Mouse (Mus musculus) forebrain, embryonic 16.5 days (tissue): ENCODE measurements around the gene Necap2. TPM values are rescaled to one million over a fixed set of nuclear protein-coding genes. Genes with fewer than 3 reads are reported as not detected.

Experiments
- ATAC-seq: fragments of 200-750 bp; cut with Nextera tagmentation; 2 replicates; pipeline ENCODE4 v1.8.0; 2017; ENCODE audit warnings: mild to moderate bottlenecking, moderate library complexity
- H3K27ac ChIP-seq: fragments of 300-500 bp; sonication (generic); 2 replicates; pipeline ENCODE4 v1.5.1; 2014; ENCODE audit warnings: low read length, control low read depth
- H3K27me3 ChIP-seq: fragments of 300-500 bp; sonication (generic); replicated peaks from 2 replicates; pipeline ENCODE4 v1.6.1; 2014; ENCODE audit warnings: low read length; ENCODE audit not compliant: control insufficient read depth, insufficient read depth
- H3K36me3 ChIP-seq: fragments of 300-500 bp; sonication (generic); 2 replicates; pipeline ENCODE4 v1.6.1; 2014; ENCODE audit not compliant: control insufficient read depth, insufficient read depth
- H3K4me1 ChIP-seq: fragments of 300-500 bp; sonication (generic); replicated peaks from 2 replicates; pipeline ENCODE4 v1.6.1; 2014; ENCODE audit warnings: low read length; ENCODE audit not compliant: control insufficient read depth, insufficient read depth
- H3K4me2 ChIP-seq: fragments of 300-500 bp; sonication (generic); 2 replicates; pipeline ENCODE4 v1.6.1; 2014; ENCODE audit warnings: mild to moderate bottlenecking, low read length, control low read depth
- H3K4me3 ChIP-seq: fragments of 300-500 bp; sonication (generic); replicated peaks from 2 replicates; pipeline ENCODE4 v1.5.1; 2014; ENCODE audit warnings: mild to moderate bottlenecking, low read length, control low read depth
- H3K9ac ChIP-seq: fragments of 300-500 bp; sonication (generic); replicated peaks from 2 replicates; pipeline ENCODE4 v1.6.1; 2014; ENCODE audit warnings: low read depth, low read length, control low read depth
- H3K9me3 ChIP-seq: fragments of 300-500 bp; sonication (generic); 2 replicates; pipeline ENCODE4 v1.6.1; 2016; ENCODE audit warnings: low read length; ENCODE audit not compliant: control insufficient read depth
- WGBS: fragments of 180-500 bp; shearing (Covaris S2); extraction: QIAGEN DNeasy Blood & Tissue Kit; methylation state at CpG from one replicate; pipeline ENCODE4 v1.1.7; 2014; 5-methylcytosine and 5-hydroxymethylcytosine counted together
- polyA plus RNA-seq: library from polyadenylated mRNA; unstranded; fragments of >200 nt; fragmentation: Nextera tagmentation; extraction: Ambion mirVana; gene quantifications from 2 replicates; pipeline ENCODE4 v1.2.1, GENCODE M21; 2015

Gene Necap2
- polyA plus RNA-seq, 1 experiment from 2014 or later: 56.6 TPM

- Histone ChIP-seq H3K4me1 (peaks cover 12% of the 10 kb centered on the region), H3K9ac (no peak overlapping the region), H3K27me3 (no peaks in the 10 kb centered on the region), H3K27ac (0 out of 2 replicates have a peak overlapping the region, but pooled peaks have one; percentile 4), H3K9me3 (no peaks in the 10 kb centered on the region), H3K36me3 (peaks cover 22% of the 10 kb centered on the region), H3K4me2 (no peak overlapping the region), H3K4me3 (no peak overlapping the region)
- ATAC-seq: peak; percentile 45
- 6% methylated on average over 8 of the region's 8 CpGs for WGBS
Measured at GRCm38 (mm10) chr4:141065123-141065522, 13.0 kb downstream of the Necap2 start.

DNA sequence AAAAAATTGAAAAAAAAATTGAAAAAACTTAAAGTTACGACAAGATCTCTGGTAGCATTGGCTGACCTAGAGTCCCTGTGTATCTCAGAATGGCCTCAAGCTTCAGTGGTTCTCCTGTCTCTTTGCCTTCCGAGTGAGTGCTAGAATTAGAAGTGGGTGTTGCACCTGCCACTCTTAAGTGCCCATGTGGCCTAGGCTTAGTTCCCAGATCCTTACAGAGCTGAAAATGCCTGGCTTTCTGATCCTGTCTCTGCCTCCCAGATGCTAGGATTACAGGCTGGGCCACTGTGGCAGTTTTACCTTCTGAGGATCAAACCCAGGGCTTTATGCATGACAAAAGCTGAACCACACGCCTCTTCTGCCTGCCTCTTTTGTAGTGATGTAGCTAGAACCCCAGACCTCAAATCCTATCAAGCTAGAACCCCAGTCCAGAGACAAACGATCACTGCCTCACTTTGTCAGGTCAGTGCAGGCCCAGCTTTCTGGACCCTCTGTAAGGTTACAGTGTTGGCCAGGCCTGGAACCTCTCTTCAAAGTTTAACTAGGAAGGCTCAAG lies 14.0 kb downstream of the Necap2 start:
- Histone ChIP-seq H3K9me3 (no peaks in the 10 kb centered on the region), H3K27ac (no peak overlapping the region), H3K27me3 (no peaks in the 10 kb centered on the region), H3K9ac (no peak overlapping the region), H3K4me1 (peaks cover 17% of the 10 kb centered on the region), H3K4me3 (no peak overlapping the region), H3K36me3 (peaks cover 22% of the 10 kb centered on the region), H3K4me2 (no peak overlapping the region)
- WGBS: 82% methylated on average over 4 of the region's 4 CpGs
- no peak for ATAC-seq

DNA sequence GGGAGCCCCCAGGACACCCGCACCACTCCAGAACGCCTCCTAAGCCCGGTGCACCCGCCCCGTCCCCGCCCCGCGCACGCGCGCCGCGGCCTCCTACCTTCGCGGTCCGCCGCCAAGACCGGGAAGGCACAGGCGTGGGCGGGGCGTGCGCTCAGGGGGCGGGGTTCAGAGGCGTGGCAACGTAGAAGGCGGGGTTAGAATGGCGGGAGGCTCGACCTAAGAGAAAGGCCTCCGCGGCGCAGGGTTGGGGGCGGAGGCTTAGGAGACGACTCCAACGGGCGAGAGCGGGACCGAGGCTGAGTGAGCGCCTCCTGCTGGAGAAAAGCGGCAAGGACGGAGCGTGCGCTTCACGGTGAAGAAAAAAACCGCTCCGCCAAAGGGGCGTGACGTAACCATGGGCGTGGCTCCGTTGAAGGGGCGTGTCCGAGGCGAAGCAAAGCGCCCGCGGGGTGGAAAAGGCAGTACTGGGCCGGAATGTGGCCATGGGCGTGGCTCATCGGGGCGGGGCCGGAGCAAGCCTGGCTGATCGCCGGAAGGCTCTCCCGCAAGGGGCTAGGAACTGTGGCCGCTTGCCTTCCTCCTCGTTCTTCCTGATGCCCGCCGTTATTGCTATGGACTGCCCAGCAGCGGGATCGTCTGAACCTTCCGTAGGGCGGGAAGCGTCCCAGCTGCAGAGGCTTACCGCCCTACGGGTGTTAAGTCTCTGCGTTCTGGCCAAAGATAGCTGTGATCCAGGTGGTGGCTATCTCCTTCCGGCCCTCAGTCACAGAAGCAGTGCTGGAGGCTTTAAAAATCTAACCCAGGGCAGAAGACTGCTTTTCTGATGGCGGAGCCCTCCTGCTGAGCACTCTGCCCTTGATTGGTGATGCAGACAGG lies 17.5 kb downstream of the Necap2 start, which contains the start of gene Crocc:
Gene Crocc (minus strand): TSS at position 125 of the 876 bp plus-strand sequence.
- peak within 1 kb of the TSS; percentile 80 for H3K4me2 ChIP-seq
- H3K9me3 ChIP-seq: no peaks in the 10 kb centered on the region
- peak within 1 kb of the TSS; percentile 64 for H3K4me3 ChIP-seq
- no peaks in the 10 kb centered on the region for H3K36me3 ChIP-seq
- H3K4me1 ChIP-seq: peaks cover 11% of the 10 kb centered on the region
- WGBS: under 1% methylated on average over 77 of the region's 77 CpGs
- peak; percentile 92 for ATAC-seq
- peak within 1 kb of the TSS; percentile 83 for H3K9ac ChIP-seq
- H3K27me3 ChIP-seq: no peaks in the 10 kb centered on the region
- H3K27ac ChIP-seq: peak within 1 kb of the TSS; percentile 95

DNA sequence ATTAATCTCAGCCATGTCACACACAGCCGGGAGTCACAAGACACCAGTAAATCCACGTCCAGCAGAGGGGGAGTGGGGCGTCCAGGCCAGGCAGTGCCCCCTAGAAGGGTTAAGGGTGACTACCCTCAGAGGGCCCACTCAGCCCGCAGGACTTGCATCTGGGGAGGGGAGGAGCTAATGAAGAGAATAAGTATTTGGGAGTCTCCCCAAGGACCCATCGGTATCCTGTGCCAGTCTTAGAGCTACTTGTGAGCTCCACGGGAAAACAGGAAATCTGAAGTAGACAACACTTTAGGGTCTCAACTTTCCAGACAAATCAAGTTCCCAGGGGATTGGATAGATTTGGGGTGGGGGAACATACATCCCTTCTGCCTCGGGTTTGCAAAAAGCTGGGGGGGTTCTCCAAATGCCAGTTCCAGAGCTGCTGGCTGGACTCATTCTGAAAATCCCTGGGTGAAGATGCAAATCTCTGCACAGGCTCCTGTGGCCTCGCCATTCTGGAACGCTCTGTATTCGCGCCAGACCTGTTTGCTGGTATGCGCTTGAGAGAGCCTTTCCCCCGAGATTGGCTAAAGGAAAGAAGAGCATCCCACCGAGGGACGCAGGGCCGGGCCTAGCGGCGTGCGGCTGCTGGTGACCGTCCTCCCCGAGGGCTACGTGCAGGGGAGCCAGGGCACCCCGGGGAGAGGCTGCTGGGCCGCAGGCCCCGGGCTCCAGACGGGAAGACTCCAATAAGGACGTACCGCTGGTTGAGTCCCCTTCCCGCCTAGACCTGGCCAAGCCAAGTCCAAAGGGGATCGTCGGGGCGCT lies 18.3 kb downstream of the Necap2 start:
- WGBS: 3% methylated on average over 32 of the region's 32 CpGs
- Histone ChIP-seq H3K4me3 (peak overlapping the region; percentile 64), H3K27me3 (no peaks in the 10 kb centered on the region), H3K9ac (peak overlapping the region; percentile 78), H3K4me1 (peaks cover 11% of the 10 kb centered on the region), H3K36me3 (no peaks in the 10 kb centered on the region), H3K27ac (peak overlapping the region; percentile 89), H3K9me3 (no peaks in the 10 kb centered on the region), H3K4me2 (peak overlapping the region; percentile 80)
- no peak; the same call in 1 of the 2 replicates for ATAC-seq

GRCm38 (mm10) chr4:141058835-141059234 lies 19.3 kb downstream of the Necap2 start:
- peaks cover 17% of the 10 kb centered on the region for H3K4me1 ChIP-seq
- no peaks in the 10 kb centered on the region for H3K36me3 ChIP-seq
- no peak for ATAC-seq
- H3K27ac ChIP-seq: no peak overlapping the region
- 71% methylated on average over 9 of the region's 9 CpGs for WGBS
- no peak overlapping the region for H3K4me3 ChIP-seq
- no peaks in the 10 kb centered on the region for H3K9me3 ChIP-seq
- H3K27me3 ChIP-seq: no peaks in the 10 kb centered on the region
- no peak overlapping the region for H3K4me2 ChIP-seq
- no peak overlapping the region for H3K9ac ChIP-seq

DNA sequence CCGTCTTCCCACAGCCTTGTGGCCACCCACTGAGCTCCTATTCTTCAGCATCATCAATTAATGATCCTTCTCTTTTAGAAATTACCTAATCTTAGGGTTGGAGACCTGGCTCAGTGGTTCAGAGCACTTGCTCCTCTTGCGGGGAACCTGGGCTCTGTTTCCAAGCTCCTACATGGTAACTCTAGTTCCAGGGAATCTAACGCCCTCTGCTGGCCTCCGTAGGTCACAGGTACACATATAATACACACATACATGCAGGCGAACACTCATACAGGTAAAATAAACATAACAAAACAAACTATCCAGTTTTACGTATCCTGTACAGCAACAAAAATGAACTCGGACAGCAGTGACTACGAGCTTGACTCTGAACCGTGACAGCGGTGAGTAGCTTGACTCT lies 21.2 kb downstream of the Necap2 start:
- no peak for ATAC-seq
- peaks cover 35% of the 10 kb centered on the region for H3K4me1 ChIP-seq

DNA sequence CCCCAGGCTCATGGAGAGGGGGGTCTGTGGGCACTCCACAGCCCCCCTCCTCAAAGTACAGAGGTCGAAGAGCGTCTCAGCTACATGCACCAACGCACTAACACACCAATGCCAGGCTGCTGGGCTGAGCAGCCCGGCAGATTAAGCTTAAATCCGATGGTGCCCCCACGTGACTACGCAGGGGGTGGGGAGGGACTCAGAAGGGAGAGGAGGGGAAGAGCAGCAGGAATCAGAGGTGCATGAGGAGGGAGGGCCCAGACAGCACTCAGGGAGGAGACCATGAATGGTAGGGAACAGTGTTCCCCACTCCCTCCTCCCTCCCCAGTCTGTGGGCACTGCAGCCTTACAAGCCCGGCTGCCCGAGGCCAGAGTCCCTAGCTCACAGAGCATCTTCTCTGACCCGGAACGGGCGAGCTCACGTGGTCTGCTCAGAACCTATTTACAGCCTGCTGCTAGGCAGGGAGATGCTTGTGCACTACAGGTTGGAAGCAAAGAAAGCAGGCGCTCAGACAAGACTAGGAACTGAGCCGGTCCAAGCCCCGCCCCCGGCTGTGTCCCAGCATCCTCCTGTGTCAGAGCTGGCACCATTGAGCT lies 24.5 kb downstream of the Necap2 start:
- H3K4me3 ChIP-seq: peak overlapping the region; percentile 35
- no peaks in the 10 kb centered on the region for H3K36me3 ChIP-seq
- ATAC-seq: peak; percentile 68
- H3K9me3 ChIP-seq: no peaks in the 10 kb centered on the region
- peaks cover 48% of the 10 kb centered on the region for H3K4me1 ChIP-seq
- 6% methylated on average over 17 of the region's 17 CpGs for WGBS
- peak overlapping the region; percentile 61 for H3K4me2 ChIP-seq
- H3K27me3 ChIP-seq: no peaks in the 10 kb centered on the region
- peak overlapping the region; percentile 66 for H3K9ac ChIP-seq
- peak overlapping the region; percentile 90 for H3K27ac ChIP-seq

More for the DNA sequence above, 21.2 kb downstream of the Necap2 start:
- no peaks in the 10 kb centered on the region for H3K27me3 ChIP-seq
- no peak overlapping the region for H3K9ac ChIP-seq
- H3K4me3 ChIP-seq: no peak overlapping the region
- H3K9me3 ChIP-seq: no peaks in the 10 kb centered on the region
- 94% methylated on average over 10 of the region's 10 CpGs for WGBS
- H3K27ac ChIP-seq: no peak overlapping the region
- H3K4me2 ChIP-seq: no peak overlapping the region
- H3K36me3 ChIP-seq: no peaks in the 10 kb centered on the region

- Histone ChIP-seq H3K27me3 (no peaks in the 10 kb centered on the region), H3K4me2 (peak overlapping the region; percentile 61), H3K4me3 (peak overlapping the region; percentile 35), H3K27ac (peak overlapping the region; percentile 90), H3K36me3 (no peaks in the 10 kb centered on the region), H3K4me1 (peaks cover 51% of the 10 kb centered on the region), H3K9ac (peak overlapping the region; percentile 66), H3K9me3 (no peaks in the 10 kb centered on the region)
- no peak for ATAC-seq
- 16% methylated on average over 8 of the region's 8 CpGs for WGBS
Measured at GRCm38 (mm10) chr4:141053138-141053537, 25.0 kb downstream of the Necap2 start.
